Mouse (Mus musculus) kidney, adult 2 months (tissue): ENCODE measurements around the gene Frmd4a. TPM values are rescaled to one million over a fixed set of nuclear protein-coding genes. Genes with fewer than 3 reads are reported as not detected.

Experiments used
- DNase-seq: peaks from one replicate; pipeline ENCODE4 v3.0.0; 2021
- H3K27ac ChIP-seq: fragments of 200-500 bp; 2 replicates; pipeline ENCODE4 v1.5.1; 2012; ENCODE audit warnings: low read depth, low read length, control low read depth, inconsistent platforms; ENCODE audit not compliant: insufficient read depth
- H3K27me3 ChIP-seq: fragments of 200-500 bp; replicated peaks from 2 replicates; pipeline ENCODE4 v1.6.1; 2012; ENCODE audit warnings: mild to moderate bottlenecking, moderate library complexity, low read length, inconsistent platforms; ENCODE audit not compliant: control insufficient read depth, insufficient read depth
- H3K36me3 ChIP-seq: fragments of 200-500 bp; 2 replicates; pipeline ENCODE4 v1.6.1; 2012; ENCODE audit warnings: mild to moderate bottlenecking, moderate library complexity, low read length, inconsistent platforms; ENCODE audit not compliant: control insufficient read depth, insufficient read depth
- H3K4me1 ChIP-seq: fragments of 200-500 bp; 2 replicates; pipeline ENCODE4 v1.6.1; 2011; ENCODE audit warnings: low read length; ENCODE audit not compliant: control insufficient read depth, insufficient read depth
- H3K4me3 ChIP-seq: fragments of 200-500 bp; 2 replicates; pipeline ENCODE4 v1.5.1; 2011; ENCODE audit warnings: mild to moderate bottlenecking, low read depth, low read length, control low read depth; ENCODE audit not compliant: insufficient read depth
- CTCF ChIP-seq: fragments of 200-500 bp; conservative IDR thresholded peaks from 2 replicates; pipeline ENCODE4 v1.5.1; 2011; ENCODE audit warnings: low read depth, mild to moderate bottlenecking, control low read depth, low read length, moderate library complexity, mixed read lengths; ENCODE audit not compliant: insufficient read depth, insufficient read length
- POLR2A ChIP-seq: fragments of 200-500 bp; IDR thresholded peaks from one replicate; pipeline ENCODE4 v1.6.1; 2011; ENCODE audit warnings: low read depth, low read length, control low read depth
- WGBS: fragments of 180-500 bp; shearing (Covaris S2); methylation state at CpG from one replicate; pipeline ENCODE4 v1.1.7; 2018; 5-methylcytosine and 5-hydroxymethylcytosine counted together
- polyA plus RNA-seq: library from polyadenylated mRNA; depleted of rRNA; stranded (reverse); fragments of >200 nt; gene quantifications from 2 replicates; pipeline ENCODE4 v1.2.3, GENCODE M21; 2012

Gene Frmd4a
- polyA plus RNA-seq, 1 experiment = 5.8 TPM

- Histone ChIP-seq H3K27me3 (no peaks in the 10 kb centered on the region), H3K4me1 (no peaks in the 10 kb centered on the region), H3K4me3 (no peak overlapping the region), H3K36me3 (peaks cover 3% of the 10 kb centered on the region; the same call in 1 of the 2 replicates), H3K27ac (no peak overlapping the region)
- TF ChIP-seq POLR2A (no peak), CTCF (no peak)
- no peak for DNase-seq
- WGBS = 54% methylated on average over 12 of the region's 12 CpGs
Observed at GRCm38 (mm10) chr2:4620640-4621401, 603.3 kb downstream of the Frmd4a start.

GRCm38 (mm10) chr2:4621471-4621985 is 604.0 kb downstream of the Frmd4a start:
- TF ChIP-seq POLR2A (no peak), CTCF (no peak)
- Histone ChIP-seq H3K36me3 (peaks cover 3% of the 10 kb centered on the region; the same call in 1 of the 2 replicates), H3K4me1 (no peaks in the 10 kb centered on the region), H3K27me3 (no peaks in the 10 kb centered on the region), H3K27ac (no peak overlapping the region), H3K4me3 (no peak overlapping the region)
- 61% methylated on average over 3 of the region's 3 CpGs for WGBS
- DNase-seq = no peak

GRCm38 (mm10) chr2:4626911-4627310 is 609.4 kb downstream of the Frmd4a start:
- no peak for DNase-seq
- 89% methylated on average over 3 of the region's 3 CpGs for WGBS
- H3K4me3 ChIP-seq = no peak overlapping the region
- no peaks in the 10 kb centered on the region for H3K4me1 ChIP-seq
- H3K27ac ChIP-seq = no peak overlapping the region
- H3K36me3 ChIP-seq = peaks cover 4% of the 10 kb centered on the region
- H3K27me3 ChIP-seq = no peaks in the 10 kb centered on the region
- TF ChIP-seq CTCF (no peak), POLR2A (no peak)

- Histone ChIP-seq H3K36me3 (peaks cover 3% of the 10 kb centered on the region), H3K27ac (no peak overlapping the region), H3K4me1 (no peaks in the 10 kb centered on the region), H3K27me3 (no peaks in the 10 kb centered on the region), H3K4me3 (no peak overlapping the region)
- DNase-seq = no peak
- WGBS = 92% methylated on average over 2 of the region's 2 CpGs
- TF ChIP-seq CTCF = no peak
- TF ChIP-seq POLR2A = no peak
Observed at GRCm38 (mm10) chr2:4628920-4629319, 611.4 kb downstream of the Frmd4a start.

- Histone ChIP-seq H3K4me3 (no peak overlapping the region), H3K36me3 (peaks cover 3% of the 10 kb centered on the region), H3K4me1 (no peaks in the 10 kb centered on the region), H3K27me3 (no peaks in the 10 kb centered on the region), H3K27ac (no peak overlapping the region)
- no peak for DNase-seq
- TF ChIP-seq CTCF = no peak
- TF ChIP-seq POLR2A = no peak
- 78% methylated on average over 11 of the region's 11 CpGs for WGBS
Observed at GRCm38 (mm10) chr2:4629470-4629869, 612.0 kb downstream of the Frmd4a start.

- Histone ChIP-seq H3K27ac (no peak overlapping the region), H3K4me1 (no peaks in the 10 kb centered on the region), H3K27me3 (no peaks in the 10 kb centered on the region), H3K36me3 (peaks cover 3% of the 10 kb centered on the region), H3K4me3 (no peak overlapping the region)
- TF ChIP-seq CTCF (no peak), POLR2A (no peak)
- DNase-seq = no peak
- 95% methylated on average over 10 of the region's 10 CpGs for WGBS
Observed at GRCm38 (mm10) chr2:4630197-4630835, 612.8 kb downstream of the Frmd4a start.

GRCm38 (mm10) chr2:4635804-4636203 is 618.3 kb downstream of the Frmd4a start:
- TF ChIP-seq CTCF = 0 out of 2 replicates have a peak, but pooled peaks have one; percentile 24
- no peak for TF ChIP-seq POLR2A
- H3K4me1 ChIP-seq = no peaks in the 10 kb centered on the region
- no peak for DNase-seq
- WGBS = 79% methylated on average over 8 of the region's 8 CpGs
- peaks cover 1% of the 10 kb centered on the region; the same call in 1 of the 2 replicates for H3K36me3 ChIP-seq
- H3K27me3 ChIP-seq = no peaks in the 10 kb centered on the region
- H3K4me3 ChIP-seq = no peak overlapping the region
- H3K27ac ChIP-seq = no peak overlapping the region
